Mouse (Mus musculus): ENCODE results near the gene Abcc12.

GRCm38 (mm10) chr8:86438133-86438982, 142.1 kb downstream of the Abcc12 start:
- TF ChIP-seq CTCF (IDR thresholded peaks at IDR 0.05; ENCODE audit: low read depth, low read length): no peak
- no peak for TF ChIP-seq POLR2A (IDR thresholded peaks at IDR 0.05; ENCODE audit: borderline replicate concordance, low read depth, low read length)
